Mouse (Mus musculus): ENCODE measurements around the gene Vmn2r42. TPM values are rescaled to one million over a fixed set of nuclear protein-coding genes. Genes with fewer than 3 reads are reported as not detected.
"Not testable (repeated sequence)": the region's sequence is repeated elsewhere in the genome, so short reads cannot be mapped to it uniquely, and the experiment has no call there.

Vmn2r42 gene
- not detected in 2 replicates for polyA plus RNA-seq (2014; fragmentation: Nextera tagmentation; extraction: Ambion mirVana)

GRCm38 (mm10) chr7:8200220-8200619, at the start of gene Vmn2r42:
Gene Vmn2r42, minus strand, starts transcription at chr7:8200320.
- WGBS, result no CpG with 5 or more reads among the region's 2 CpGs
- not testable (repeated sequence) for H3K27ac ChIP-seq (ENCODE audit: low read depth, low read length); ATAC-seq (replicated peaks; ENCODE audit: low FRiP score); H3K4me2 ChIP-seq; H3K27me3 ChIP-seq (replicated peaks; ENCODE audit: control insufficient read depth, insufficient read depth, low read length); H3K9me3 ChIP-seq (ENCODE audit: control insufficient read depth, low read length); H3K9ac ChIP-seq (ENCODE audit: low read depth, low read length); H3K4me1 ChIP-seq (replicated peaks; ENCODE audit: control insufficient read depth, insufficient read depth, low read length); H3K4me3 ChIP-seq (ENCODE audit: low read depth, low read length); DNase-seq (ENCODE audit: low spot score); H3K36me3 ChIP-seq (ENCODE audit: control insufficient read depth, insufficient read depth, low read length)

GRCm38 (mm10) chr7:8161554-8161953, 38.6 kb downstream of the Vmn2r42 start, which contains the start of gene Vmn2r41:
Gene Vmn2r41, minus strand, starts transcription at chr7:8161654.
- no CpG with 5 or more reads among the region's 1 CpGs for whole genome bisulfite sequencing

More at GRCm38 (mm10) chr7:8161554-8161953, 38.6 kb downstream of the Vmn2r42 start, which contains the start of gene Vmn2r41:
- DNase-seq (ENCODE audit: low spot score); H3K4me3 ChIP-seq (ENCODE audit: low read depth, low read length); H3K36me3 ChIP-seq (ENCODE audit: control insufficient read depth, insufficient read depth, low read length); ATAC-seq (replicated peaks; ENCODE audit: low FRiP score); H3K9ac ChIP-seq (ENCODE audit: low read depth, low read length); H3K27ac ChIP-seq (ENCODE audit: low read depth, low read length); H3K4me2 ChIP-seq; H3K4me1 ChIP-seq (replicated peaks; ENCODE audit: control insufficient read depth, insufficient read depth, low read length); H3K9me3 ChIP-seq (ENCODE audit: control insufficient read depth, low read length); H3K27me3 ChIP-seq (replicated peaks; ENCODE audit: control insufficient read depth, insufficient read depth, low read length): not testable (repeated sequence)

Other genes starting within 250 kb of the Vmn2r42 start
- gene Vmn2r41, start 38.7 kb downstream of the Vmn2r42 start, polyA plus RNA-seq (2014; fragmentation: Nextera tagmentation; extraction: Ambion mirVana), result not detected in 2 replicates
- gene Vmn2r43, start 60.3 kb upstream of the Vmn2r42 start, polyA plus RNA-seq (2014; fragmentation: Nextera tagmentation; extraction: Ambion mirVana), result not detected in 2 replicates
- not detected in 2 replicates for gene Vmn2r44, start 183.0 kb upstream of the Vmn2r42 start, polyA plus RNA-seq (2014; fragmentation: Nextera tagmentation; extraction: Ambion mirVana)

Measured in liver, embryonic 11.5 days (tissue).